Mouse (Mus musculus) kidney, adult 11 months (tissue): ENCODE results near the gene Lmf1.

Source experiments
- DNase-seq: peaks from one replicate; pipeline ENCODE4 v3.0.0; 2022

Gene Lmf1

DNA sequence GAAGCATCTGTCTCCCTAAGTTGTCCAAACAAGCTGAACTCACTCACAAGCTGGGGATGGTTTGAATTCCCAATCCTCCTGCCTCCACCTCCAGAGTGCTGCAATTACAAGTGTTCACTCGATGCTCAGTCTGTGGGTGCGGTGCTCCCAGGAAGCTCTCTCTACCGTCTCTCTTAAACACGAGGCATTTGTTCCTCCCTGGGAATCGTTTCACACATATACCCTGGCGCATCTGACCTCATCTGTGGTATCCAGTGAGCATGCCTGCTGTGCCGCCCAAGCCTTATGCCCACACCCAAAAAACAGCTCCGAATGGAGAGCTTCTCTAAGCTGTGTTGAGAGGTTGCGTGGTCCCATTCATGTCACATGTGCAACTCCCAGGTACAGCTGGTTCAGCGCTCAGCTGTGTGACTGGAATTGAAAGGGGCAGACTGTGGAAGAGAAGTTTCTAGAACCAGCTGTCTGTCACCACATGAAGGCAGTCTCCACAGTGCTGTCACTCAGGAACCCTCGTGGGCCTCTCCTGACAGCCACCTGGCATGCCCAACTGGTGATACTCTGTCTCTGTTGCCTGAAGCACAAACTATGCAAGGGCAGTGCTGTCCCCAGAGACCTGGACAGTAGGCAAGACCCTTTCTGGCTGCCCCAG is 29.4 kb downstream of the Lmf1 start:
- DNase-seq: no peak

DNA sequence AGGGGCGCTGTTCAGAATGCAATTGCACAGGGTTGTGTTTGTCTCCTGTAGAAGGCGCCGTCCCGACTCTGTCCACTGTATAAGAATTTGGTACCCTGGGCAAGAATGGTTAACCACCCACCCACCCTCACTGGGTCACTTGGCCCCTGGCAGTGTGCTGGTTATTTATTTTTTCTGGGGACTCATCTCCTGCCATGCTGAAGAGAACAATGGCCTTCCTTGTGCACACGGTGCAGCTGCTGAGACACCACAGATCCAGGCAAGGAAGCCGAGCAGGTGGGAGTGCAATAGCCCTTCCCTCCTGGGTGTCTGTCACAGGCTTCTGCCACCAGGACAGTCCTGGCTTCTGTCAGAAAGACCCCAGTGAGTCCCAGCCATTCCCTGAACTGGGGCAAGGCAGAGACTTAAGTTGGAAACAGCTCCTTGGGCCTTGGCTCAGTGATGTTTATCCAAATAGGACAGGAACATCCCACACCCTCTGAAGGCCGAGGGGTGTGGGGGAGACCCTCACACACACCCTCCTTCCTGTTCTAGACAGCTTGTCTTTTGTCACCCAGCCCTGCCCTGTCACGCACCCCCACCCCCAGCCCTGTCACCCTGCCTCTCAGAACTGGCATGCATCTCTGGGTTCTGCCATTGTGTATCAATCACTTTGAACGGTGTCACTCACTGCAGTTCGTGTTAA is 30.1 kb downstream of the Lmf1 start:
- DNase-seq: no peak

DNA sequence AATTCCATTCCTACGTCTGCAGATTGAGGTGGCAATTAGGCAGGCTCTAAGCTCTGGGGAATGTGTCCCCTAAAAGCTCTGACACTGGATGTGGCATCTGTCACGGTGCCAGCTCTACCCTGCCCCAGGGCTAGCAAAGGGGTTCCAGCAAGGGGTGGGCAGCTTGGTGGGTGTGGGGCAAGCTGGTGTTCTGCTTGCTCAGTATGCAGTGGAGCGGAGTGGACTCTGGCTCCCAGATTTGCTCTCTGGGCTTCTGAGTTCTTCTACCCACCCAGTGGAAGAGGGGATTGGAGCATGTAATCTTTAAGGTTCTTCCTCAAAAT is 30.6 kb downstream of the Lmf1 start:
- DNase-seq: no peak

DNA sequence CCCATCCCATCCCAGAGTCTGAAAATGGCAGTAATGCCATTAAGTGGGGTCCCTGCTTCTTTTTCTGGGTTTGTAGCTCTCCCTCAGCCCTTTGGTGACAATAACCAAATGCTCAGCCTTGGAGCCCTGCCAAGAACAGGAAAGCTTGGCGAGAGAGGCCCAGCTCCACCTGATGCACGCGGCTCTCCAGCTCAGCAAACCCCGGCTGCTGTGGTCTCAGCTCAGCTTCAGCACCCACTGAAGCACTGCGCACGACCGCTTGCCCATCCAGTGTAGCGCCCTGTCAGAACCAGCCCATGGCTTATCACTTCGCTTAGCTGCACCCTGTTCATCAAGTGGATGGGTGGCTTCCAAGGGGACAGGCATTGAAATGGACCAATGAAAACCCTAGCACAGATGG is 31.3 kb downstream of the Lmf1 start:
- DNase-seq: no peak

DNA sequence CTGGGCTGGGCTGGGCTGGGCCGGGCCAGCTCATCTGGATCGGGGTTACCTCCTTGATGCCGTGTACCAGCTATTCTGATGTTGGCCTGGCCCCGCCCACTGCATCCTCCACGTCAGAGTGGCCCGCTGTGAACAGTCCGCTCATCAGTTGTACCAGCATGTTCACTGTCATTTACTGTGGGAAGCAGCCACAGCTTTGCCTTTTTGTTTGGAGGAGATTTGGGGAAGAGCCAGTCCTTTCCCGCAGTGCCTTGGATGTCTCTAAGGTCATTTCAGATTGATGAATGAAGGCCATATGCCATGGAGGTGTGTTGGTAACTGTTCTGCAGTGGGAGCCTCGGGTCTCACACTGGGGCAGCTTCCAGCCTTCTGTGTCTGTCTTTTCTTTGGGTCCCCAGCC is 33.7 kb downstream of the Lmf1 start:
- no peak for DNase-seq

DNA sequence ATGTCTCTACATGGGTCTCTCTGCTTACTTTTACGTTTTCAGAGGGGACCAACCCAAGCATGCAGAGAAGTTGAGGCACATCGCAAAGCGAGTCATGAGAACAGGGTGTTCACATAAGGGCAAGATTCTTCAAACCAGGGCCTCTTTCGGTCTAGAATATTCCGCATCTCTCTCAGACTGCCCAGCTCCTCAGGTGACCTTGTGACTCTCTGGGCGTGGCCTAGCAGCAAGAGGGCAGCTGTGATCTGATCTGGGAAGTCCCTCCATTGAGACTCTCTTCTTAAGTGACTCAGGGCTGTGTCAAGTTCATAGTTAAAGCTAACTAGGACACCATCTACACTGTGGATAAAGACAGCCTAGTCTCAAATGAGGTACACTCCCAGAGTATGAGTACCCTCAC is 34.4 kb downstream of the Lmf1 start:
- no peak for DNase-seq

DNA sequence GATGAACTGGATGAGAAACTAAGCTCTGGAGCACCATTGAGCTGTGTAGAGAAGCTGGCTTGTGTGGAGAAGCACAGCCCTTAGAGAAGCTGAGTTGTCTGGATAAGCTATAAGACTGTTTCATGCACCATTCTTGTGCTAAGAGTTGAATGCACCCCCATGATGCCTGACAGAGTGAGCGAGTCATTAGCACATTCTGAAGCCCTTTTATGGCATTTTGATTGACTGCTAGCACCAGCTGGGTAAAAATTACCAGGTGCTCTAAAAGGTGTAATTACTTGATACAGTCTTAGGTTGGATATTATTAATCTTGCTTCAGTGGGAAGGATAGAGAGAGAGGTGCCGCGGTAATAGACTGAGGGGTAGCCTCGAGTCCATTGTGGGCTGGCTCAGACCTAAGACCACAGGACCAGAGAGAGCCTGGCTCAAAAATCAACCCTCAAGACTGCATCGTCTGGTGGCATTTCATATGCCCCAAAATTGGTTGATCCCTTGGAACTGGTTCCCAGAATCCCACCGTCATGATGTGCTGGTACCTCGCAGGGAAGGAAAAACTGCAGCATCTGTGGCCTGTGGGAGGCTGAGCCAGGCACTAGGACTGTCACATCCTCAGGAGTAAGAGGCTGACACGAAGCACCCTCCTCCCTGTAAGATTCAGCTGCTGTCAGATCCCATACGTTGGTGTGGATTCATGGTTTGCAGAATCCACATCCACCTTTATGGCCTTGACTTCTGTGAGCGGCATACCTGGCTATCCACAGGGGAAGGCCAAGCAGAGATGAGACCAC is 36.0 kb downstream of the Lmf1 start:
- DNase-seq: no peak

DNA sequence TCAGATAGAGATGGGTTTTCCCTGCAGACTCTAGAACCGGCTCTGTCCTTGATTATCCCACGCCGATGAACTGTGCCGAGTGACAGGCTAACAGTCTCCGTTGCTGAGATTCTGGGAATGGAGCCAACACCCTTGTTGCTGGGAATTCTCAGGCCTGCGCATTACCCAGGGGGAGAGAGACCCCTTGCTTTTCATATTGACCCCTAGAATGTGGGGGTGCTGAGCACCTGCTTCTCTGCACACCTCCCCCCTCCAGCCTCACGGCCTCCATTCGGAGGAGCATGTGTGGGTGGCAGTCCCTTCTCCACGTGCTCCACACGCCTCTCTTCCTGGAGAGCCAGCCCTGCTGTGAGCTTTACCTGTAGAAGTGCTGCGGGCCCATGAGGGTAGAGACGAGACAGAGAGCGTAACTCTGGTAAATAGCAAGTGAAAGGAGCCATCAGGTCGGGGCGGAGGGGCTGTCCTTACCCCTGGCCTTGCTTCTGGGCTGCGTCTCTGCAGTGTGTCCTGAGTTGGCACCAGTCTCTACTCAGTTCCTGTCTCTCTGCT is 39.7 kb downstream of the Lmf1 start:
- DNase-seq: no peak

DNA sequence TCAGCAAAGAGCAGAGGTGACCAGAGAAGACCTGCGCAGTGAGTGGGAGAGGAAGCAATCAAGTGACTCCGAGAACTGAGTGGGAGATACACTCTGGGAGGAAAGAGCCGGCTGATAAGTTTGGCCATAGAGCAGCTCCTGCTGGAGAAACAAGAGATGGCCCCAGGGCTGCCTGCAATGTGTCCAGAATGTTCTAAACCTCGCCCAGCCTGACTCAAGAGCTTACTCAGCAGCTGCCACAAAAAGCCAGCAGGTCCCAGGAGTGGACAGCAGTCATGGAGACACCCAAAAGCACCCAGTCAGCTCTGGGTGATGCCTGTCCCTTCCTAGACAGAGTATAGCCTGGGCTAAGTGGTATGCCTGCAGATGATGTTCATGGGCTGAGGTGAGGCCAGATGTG is 44.6 kb downstream of the Lmf1 start:
- no peak for DNase-seq

DNA sequence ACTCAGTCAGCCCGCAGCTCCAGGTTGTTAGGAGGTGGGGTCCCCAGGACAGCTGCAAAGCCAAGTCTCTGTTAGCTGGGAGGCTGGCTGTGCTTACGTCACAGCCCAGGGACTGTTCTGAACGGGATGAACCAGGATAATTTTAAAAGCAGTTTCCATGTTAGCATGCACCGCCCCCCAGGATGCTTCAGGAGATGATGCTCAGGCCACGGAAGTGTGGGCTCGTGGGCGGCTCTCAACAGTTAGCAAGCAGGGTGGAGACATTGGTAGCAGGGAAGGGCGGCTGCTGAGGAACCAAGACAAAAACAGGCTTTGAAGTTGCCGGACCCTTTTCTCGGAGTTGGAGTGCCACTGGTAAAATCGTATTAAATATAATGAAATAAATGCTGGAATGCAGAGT is 45.0 kb downstream of the Lmf1 start:
- DNase-seq: no peak

DNA sequence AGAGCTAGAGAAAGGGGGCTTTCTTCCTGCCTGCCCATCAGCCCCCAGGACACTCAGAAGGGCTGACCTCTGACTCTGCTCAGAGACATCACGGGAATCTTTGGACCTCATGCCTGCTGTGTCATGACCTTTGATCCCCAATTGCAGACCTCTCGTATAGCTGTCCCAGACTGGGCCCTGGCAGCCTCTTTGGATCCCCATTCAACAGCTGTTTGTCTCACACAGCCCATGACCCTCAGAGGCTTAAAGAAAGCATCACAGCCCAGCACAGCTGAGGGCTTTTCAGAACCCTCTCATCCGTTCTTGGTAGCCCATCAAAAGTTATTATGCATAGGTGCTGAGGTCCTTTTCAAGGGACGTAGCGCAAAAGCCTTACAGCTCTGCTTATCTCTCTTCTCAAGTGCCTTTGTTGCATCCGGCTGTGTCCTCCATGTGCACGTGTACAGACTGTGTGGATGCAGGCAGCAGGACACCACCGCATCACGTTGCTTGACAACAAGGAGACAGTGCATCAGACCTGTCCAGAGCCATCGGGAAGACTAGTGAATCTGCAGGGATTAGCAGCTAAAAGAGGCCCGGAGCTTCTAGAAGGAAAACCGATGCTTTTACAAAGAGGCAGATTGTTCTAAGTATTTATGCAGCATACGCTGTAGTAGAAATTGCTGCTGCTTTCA is 45.7 kb downstream of the Lmf1 start:
- no peak for DNase-seq

DNA sequence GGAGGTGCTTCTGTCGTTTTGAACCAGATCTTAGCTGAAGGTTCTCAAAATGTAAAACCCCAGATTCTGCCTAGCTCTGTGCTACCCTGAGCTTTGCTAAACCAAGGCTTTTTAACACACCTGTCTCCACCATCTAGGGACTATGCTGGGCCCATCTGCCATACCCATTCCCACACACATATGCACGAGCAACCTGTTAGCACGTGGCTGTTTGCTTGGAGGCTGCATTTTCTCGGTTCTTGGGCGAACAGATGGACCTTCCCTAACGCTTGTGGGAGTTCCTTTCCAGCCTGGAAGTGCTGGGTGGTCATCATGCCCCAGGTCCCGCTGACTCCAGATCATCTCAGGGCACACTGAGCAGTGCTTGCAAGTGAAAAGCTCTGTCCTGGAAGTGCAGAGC is 46.4 kb downstream of the Lmf1 start:
- DNase-seq: no peak

DNA sequence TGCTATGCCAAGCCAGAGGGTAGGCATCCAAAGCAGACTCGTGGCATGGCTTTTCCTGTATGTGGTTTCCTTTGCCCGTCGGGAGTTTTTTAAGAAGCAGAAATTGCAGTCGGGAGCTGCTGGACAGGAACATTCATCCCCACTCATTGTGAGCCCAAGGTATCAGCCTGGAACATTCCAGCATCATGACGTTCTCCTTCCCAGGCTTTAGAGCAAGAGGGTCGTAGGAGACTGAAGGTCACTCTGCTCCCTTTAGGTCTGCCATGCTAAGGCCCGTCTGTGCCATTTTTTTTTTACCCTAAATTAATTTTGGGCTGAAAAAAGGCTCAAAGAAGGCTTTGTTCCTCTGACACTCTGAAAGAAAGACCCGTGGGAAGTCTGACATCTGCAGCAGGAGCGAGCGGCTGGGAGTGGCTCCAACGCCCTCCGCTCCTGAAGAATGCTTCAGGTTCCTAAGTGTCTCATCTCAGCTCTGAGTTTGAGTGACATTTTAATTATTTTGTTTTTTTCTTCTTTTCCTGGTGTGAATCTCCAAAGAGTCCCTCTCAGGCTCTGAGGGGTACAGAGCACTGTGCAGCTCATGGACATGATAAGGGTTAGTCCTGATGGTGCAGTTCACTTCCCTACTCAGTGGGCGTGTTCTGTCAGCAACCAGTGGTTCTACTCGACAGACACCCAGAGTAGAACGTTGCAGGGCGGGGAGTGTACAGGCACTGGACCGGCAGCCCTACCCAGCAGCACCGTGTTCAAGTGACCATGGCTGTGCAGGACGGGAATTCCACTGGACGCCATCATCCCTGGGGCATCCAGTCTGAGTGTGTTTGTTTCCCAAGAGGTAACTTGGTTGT is 47.5 kb downstream of the Lmf1 start:
- DNase-seq: no peak

DNA sequence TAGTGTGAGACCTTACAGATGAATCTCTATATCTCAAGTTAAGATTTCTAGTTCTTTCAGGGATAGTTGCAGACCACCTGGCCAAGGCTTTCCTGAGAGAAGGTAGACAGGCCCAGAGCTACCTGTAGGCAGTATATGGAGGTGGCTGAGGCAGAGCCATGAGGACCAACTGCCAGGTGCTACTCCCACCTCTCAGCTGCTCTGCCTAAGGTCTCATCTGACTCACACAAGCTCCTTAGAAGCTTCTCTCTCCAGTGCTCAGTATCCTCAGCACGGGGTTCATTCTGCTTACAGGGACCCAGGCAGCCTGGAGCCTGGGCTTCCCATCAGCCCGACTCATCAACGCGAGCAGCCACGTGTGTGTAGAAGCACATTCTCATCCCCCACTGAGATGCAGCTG is 51.4 kb downstream of the Lmf1 start:
- no peak for DNase-seq

DNA sequence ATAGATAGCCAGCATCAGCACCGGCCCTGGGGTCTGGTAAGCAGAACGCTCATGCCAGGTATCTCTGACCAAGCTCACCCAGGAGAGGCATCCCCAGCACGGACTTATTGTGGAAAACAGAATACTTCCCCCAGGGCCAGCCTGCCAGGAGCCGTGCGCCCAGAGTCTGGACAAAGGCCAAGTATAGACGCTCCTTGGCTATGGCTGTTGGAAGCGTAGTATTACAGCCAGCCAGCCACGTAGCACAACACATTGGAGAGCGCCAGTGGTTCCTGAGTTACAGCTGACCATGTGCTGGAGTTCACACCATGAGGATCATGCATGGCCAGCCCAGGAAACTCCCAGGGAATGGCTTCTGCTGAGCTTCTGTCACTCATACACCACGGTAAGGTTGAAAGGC is 55.2 kb downstream of the Lmf1 start:
- no peak for DNase-seq

DNA sequence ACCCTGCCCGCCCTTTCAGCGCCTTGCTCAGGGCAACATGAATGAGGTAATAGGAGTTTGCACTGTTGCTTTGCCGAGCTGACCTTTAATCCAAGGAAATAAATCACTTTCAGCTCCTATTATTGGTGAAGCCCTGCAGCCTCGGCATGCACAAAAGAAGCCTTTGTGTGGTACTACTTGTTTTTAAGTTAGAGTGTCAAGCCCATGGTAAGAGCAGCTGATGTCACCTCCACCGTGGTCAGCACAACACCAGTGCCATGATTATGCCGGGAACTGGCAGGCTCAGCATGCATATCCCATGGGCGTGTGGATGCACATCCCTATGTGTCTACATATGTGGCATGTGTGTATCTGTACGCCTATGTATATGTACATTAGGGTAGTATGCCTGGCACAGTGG is 56.5 kb downstream of the Lmf1 start:
- DNase-seq: no peak

DNA sequence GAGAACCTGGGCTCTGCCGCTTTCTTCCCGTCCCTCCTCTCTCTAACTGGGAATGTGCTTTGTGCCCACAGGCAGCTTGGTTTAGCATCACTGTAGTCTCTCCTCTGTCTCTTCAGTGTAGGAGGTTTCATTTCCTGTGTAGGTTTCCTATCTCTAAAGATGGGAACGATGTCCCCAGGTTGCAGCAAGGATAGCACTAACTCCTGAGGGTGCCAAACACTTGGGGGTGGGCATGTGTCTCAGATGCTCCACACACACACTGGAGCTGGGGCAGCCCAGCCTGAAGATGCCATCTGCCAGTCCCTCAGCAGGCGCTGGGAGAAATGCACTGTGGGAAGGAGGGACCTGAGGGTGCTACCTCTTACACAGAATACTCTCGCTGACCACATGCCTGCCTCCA is 56.9 kb downstream of the Lmf1 start:
- DNase-seq: no peak

DNA sequence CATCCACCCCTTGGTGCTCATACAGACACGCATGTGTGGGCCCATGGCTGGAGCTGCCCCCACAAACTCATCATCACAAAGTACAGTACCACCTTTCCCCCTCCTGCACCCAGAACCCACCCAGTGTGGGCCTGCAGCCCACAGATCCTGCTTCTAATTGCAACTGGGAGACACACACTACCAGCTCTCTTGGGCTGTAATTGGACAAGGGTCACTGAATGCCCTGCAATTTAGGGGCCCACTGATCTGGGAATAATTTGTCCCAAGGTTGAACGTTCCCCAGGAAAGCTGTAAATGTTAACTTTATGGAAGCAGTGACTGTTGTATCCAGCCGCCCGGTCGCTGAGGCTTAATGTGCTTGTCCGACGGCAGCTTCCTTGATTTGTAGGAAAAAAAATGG is 59.1 kb downstream of the Lmf1 start:
- DNase-seq: no peak

DNA sequence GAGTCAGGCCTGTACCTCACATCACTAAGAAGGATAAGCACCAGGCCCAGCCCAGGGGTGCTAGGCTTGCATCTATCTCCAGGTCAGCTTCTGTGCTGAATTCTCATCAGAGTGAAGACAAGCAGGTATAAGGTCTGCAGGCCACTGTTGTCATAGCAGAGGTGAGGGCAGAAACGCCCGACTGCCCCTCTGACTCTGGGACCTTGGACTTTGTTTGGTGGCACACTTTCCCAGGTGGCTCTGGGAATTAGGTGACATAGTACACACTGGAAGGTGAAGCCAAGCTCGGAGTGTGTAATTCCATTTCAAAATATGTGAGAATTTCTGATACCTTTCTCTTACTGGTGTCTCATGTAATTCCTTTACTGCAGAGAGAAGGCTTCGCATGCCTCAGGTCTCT is 59.6 kb downstream of the Lmf1 start:
- no peak for DNase-seq

DNA sequence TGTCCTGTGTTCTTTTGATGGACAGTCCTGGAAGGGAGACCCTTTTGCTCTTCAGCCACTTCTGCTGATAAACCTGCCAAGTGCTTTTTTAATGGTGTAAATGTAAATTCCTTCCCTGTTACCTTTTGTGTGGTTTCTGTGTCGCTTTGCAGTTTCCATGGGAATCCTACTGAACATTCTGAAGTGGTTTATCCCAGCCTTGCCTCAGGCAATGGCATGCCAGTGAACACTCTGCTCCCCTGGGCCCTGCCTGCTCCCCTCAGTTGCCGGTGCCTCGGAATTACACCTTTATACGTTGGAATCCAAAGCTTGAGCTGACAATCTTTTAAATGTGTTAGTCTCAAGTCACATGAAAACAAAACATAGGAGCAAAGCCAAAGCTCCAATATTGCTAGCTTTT is 62.1 kb downstream of the Lmf1 start:
- DNase-seq: no peak

DNA sequence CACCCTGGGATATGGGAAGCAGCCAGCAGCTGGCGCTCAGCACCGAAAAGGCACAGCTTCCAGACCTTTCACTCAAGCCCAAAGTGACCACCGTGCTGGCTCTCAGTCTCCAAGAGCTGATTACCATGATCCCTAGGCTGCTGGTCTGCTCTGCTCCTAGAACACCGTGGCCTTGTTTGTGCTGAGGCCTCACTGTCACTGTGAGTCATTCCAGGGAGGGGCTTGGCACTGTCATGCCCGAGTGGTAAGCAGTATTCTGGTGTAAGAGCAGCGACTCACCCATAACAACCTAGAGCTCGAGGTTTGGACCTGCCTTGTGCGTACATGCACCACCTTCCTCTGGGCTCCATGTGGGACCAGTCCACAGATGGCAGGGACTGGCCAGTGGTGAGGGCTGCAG is 63.1 kb downstream of the Lmf1 start:
- DNase-seq: no peak

DNA sequence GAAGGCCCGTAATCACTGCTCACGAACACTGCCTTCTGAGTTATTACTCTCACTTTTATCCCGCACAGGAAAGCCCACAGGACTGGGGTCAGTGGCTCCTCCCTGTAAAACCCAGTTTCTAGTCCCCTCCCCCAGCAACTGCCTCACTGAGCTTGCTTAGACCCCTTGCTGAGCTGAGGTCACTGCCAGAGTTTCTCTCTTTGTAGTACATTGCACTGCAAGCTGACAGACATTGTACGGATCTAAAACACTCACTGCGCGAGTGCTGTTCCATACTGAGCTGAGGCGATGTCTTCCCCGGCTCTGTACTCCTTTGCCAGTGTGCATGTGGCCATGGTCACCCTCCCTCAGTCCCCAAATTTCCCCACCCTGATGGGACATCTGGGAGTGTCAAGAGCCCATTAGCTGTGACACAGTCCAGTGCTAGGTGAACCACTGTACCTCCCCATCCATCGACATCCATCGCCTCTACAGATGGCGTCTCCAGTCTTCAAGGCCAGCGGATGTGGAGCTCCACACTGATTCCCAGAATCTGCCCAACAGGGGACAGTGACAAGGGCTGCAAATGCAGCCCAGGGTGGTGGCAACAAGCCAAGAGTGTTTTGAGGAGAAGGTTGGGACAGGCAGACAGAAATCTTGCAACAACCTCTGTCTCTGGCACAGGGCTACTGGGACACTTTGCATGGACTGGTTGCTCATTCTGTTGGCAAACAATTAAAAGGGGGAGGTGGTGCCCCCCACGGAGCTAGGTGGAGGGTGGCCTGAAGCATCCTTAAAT is 64.8 kb downstream of the Lmf1 start:
- DNase-seq: no peak
